Mouse (Mus musculus): ENCODE measurements around the gene Olfr1354.
"Not testable (repeated sequence)": the region's sequence is repeated elsewhere in the genome, so short reads cannot be mapped to it uniquely, and the experiment has no call there.

Gene Olfr1354

GRCm38 (mm10) chr10:78912871-78913270 lies at the start of gene Olfr1354:
Gene Olfr1354 (plus strand): TSS chr10:78913171.
- DNase-seq (ENCODE audit: low spot score): not testable (repeated sequence)

GRCm38 (mm10) chr10:78875240-78875639 lies 37.7 kb upstream of the Olfr1354 start, which contains the start of gene Olfr1355:
Gene Olfr1355 (plus strand): TSS chr10:78875540.
- no peak for DNase-seq (ENCODE audit: low spot score)

- not testable (repeated sequence) for DNase-seq (ENCODE audit: low spot score)
Measured at GRCm38 (mm10) chr10:78950336-78950735, 37.4 kb downstream of the Olfr1354 start, which contains the start of gene Olfr8. Gene Olfr8 (plus strand): TSS chr10:78950636.

- not testable (repeated sequence) for DNase-seq (ENCODE audit: low spot score)
Measured at GRCm38 (mm10) chr10:78963009-78963408, 50.0 kb downstream of the Olfr1354 start, which contains the start of gene Olfr1353. Gene Olfr1353 (plus strand): TSS chr10:78963309.
